Mouse (Mus musculus): ENCODE data around the gene Paqr6.

The Paqr6 gene

GRCm38 (mm10) chr3:88364337-88364736 is at the start of gene Paqr6:
Gene Paqr6, plus strand, starts transcription at chr3:88364584.
- CTCF ChIA-PET = no interaction called here

- CTCF ChIA-PET = interaction anchor here (0.6 kb wide), 1 partner anchor 26 kb away, joined by 3 read pairs; no protein-coding TSS in a partner anchor
Observed at GRCm38 (mm10) chr3:88324951-88325405, 39.4 kb upstream of the Paqr6 start, which contains the start of gene Glmp. Gene Glmp, plus strand, starts transcription at chr3:88325023.

GRCm38 (mm10) chr3:88328956-88329355 is 35.4 kb upstream of the Paqr6 start:
- CTCF ChIA-PET = no interaction called here

DNA sequence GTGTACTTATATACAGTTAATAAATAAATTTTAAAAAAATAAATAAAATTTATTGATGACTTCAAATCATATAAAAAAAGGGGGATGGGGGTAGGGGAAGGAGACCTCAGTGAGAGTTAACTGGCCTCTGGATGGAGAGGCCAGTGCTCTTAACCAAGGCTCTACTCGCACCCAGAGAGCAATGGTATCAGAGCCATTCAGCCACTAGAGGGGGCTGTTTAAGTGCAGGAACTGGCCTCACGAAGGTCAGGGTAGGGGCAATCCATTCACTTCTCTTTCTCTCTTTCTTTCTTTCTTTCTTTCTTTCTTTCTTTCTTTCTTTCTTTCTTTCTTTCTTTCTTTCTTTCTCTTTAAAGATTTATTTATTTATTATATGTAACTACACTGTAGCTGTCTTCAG is 33.1 kb upstream of the Paqr6 start:
- CTCF ChIA-PET = interaction anchor here (0.6 to 0.7 kb wide), 4 partner anchors 18 to 762 kb away, joined by 3 to 20 read pairs (median 6); no protein-coding TSS in a partner anchor

- CTCF ChIA-PET = interaction anchor here (0.7 kb wide), 1 partner anchor 1745 kb away, joined by 3 read pairs; no protein-coding TSS in a partner anchor
Observed at GRCm38 (mm10) chr3:88334029-88334658, 30.2 kb upstream of the Paqr6 start.

DNA sequence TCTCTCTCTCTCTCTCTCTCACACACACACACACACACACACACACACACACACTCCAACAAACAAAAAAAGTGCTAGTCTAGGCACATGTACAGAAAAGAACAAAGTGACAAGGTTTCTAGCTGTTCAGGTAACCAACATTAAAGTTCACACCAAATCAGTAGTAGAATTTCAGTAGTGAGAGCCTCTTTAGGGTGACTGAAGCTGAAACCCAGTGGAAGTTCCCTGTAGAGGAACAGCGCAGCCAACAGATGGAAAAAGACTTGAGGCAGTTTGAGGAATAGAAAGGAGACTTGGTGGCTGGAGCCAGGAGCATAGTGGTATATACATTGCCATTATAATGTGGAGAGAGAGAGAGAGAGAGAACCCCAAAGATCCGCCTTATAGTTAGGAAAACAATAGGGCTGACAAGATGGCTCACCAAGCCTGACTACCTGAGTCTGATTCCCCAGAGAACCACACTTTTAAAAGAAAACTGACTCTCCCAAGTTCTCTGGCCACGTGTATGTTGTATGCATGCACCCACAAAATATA is 29.4 kb upstream of the Paqr6 start:
- CTCF ChIA-PET = interaction anchor here (0.5 to 0.7 kb wide), 2 partner anchors 198 to 1744 kb away, joined by 3 read pairs; no protein-coding TSS in a partner anchor

GRCm38 (mm10) chr3:88335436-88336053 is 28.8 kb upstream of the Paqr6 start:
- CTCF ChIA-PET = interaction anchor here (0.5 kb wide), 1 partner anchor 198 kb away, joined by 3 read pairs; no protein-coding TSS in a partner anchor

- CTCF ChIA-PET = no interaction called here
Observed at GRCm38 (mm10) chr3:88336058-88337013, 28.0 kb upstream of the Paqr6 start, which contains the start of the genes Tmem79 and Smg5. Gene Tmem79, minus strand, starts transcription at chr3:88336148. Gene Smg5, plus strand, starts transcription at chr3:88336260.

- CTCF ChIA-PET = no interaction called here
Observed at GRCm38 (mm10) chr3:88337367-88338020, 26.9 kb upstream of the Paqr6 start.

- CTCF ChIA-PET = no interaction called here
Observed at GRCm38 (mm10) chr3:88338316-88338715, 26.1 kb upstream of the Paqr6 start.

DNA sequence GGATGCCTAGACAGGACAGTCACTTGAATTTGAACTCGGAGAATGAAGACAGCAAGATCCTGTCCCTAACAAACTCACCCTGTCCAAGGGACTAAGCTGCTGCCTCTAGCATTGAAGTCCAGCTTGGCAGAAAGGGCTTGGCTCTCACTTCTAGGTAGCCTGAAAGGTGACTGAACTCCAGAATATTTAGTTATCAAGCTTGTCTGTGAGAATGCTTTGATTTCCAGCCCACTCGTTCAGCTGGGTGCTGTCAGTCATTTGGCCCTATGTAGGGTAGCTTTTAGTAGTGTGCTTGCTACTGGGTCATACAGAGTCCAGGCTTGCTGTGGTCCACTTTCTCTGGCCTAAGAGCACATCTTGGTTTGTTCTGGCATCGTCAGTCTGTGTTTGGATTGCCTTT is 25.4 kb upstream of the Paqr6 start:
- CTCF ChIA-PET = no interaction called here

- CTCF ChIA-PET = no interaction called here
Observed at GRCm38 (mm10) chr3:88350732-88351131, 13.7 kb upstream of the Paqr6 start.

- CTCF ChIA-PET = no interaction called here
Observed at GRCm38 (mm10) chr3:88352907-88353306, 11.5 kb upstream of the Paqr6 start.

GRCm38 (mm10) chr3:88354396-88355165 is 9.8 kb upstream of the Paqr6 start:
- CTCF ChIA-PET = no interaction called here

GRCm38 (mm10) chr3:88359584-88359983 is 4.8 kb upstream of the Paqr6 start:
- CTCF ChIA-PET = no interaction called here

DNA sequence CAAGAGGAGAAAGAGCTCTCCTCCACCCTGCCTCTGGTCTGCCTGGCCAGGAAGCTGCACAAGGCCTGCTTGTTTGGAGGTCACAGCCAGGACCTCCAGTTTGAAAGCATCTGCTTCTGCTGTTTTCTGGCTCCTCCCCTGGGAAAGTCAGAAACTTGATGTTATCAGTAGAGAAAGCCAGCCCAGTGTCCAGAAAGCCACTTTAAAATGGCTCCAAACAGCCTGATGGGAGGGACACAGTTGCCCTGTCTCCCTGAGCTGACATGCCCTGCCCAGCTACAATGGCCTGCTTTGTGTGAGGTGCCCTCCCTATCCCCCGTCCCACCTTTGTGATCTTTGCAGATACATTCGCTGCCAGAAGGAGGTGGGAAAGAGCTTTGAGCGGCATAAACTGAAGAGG is 4.4 kb upstream of the Paqr6 start:
- CTCF ChIA-PET = no interaction called here

DNA sequence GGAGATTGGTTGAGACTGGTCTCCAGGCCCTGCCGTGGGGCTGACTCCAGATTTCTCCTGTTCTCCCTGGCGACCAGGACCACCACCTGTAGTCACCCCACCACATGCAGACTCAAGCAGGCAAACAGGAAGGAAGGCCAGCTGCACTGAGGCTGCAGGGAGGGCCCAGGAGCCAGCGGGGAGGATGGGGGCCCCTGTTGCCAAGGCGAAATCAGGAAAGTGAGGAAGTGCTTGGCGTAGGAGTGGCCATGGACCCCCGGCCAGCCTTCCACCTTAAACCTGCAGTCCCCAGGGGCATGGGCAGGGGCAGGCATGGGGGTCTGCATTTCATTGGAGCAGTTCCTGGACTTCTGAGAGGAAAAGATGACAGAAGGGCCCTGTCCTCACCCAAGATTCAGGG is 3.3 kb upstream of the Paqr6 start:
- CTCF ChIA-PET = no interaction called here

GRCm38 (mm10) chr3:88361612-88362313 is 2.6 kb upstream of the Paqr6 start:
- CTCF ChIA-PET = no interaction called here

DNA sequence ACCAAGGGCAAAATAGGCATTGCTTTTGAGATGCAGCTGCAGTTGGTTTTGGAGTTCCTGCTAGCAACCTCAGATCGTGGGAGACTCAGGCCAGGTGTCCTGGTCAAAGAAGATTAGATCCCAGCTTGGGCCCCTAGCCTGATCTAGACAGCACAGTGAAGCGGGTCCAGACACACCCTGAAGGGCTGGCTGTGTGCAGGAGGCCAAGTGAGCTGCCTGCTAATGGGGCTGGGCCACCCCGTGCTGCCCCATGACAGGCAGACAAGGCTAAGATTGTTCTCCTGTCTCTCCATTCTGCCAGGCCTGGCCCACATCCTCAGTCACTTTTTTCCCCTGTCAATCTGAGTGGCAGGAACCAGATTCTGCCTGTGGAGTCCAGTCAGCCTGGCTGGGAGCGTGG is 684 bp upstream of the Paqr6 start:
- CTCF ChIA-PET = no interaction called here

Data from spleen, embryonic (tissue).